Mouse (Mus musculus): Measurements from ENCODE around the gene Col6a5. TPM values are rescaled to one million over a fixed set of nuclear protein-coding genes. Genes with fewer than 3 reads are reported as not detected.

Col6a5 gene
- polyA plus RNA-seq (2016; fragmentation: Nextera tagmentation; extraction: Ambion mirVana), result 0.10 TPM in 1 of 2 replicates, not detected in the other

- Histone ChIP-seq H3K9me3 (replicated peaks) (no peaks in the 10 kb centered on the region), H3K27ac (no peak within 1 kb of the TSS), H3K36me3 (no peaks in the 10 kb centered on the region), H3K27me3 (ENCODE audit: low read depth, poor library complexity, severe bottlenecking) (peaks cover 17% of the 10 kb centered on the region), H3K4me1 (peaks cover 10% of the 10 kb centered on the region), H3K4me3 (no peak within 1 kb of the TSS)
- no peak for DNase-seq (ENCODE audit: low spot score)
- WGBS, result 13% methylated on average over 13 of the region's 13 CpGs
Measured at GRCm38 (mm10) chr9:105960533-105960932, at the start of gene Col6a5. Gene Col6a5 (minus strand): TSS chr9:105960643.

DNA sequence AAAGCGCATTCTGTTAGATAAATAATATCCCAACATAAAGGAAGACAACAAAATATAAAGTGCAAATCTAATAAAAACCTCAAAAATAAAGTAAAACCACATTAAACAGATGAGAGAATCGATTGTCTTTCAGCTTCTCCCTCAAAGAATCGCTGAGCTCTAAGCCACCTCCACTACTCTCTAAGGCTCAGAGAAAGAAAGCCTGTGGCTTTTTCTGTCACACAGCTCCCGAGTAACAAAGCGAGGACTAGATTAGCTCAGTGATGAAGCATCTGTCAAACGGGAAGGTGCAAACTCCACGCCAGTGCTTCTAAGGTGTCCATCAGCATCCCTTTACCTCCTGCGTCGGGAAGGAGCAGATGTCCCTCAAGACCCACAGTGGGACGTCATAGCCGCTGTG lies 37.5 kb upstream of the Col6a5 start:
- Histone ChIP-seq H3K27ac (no peak overlapping the region), H3K4me3 (no peak overlapping the region), H3K4me1 (no peaks in the 10 kb centered on the region), H3K27me3 (ENCODE audit: low read depth, poor library complexity, severe bottlenecking) (no peaks in the 10 kb centered on the region), H3K9me3 (replicated peaks) (no peaks in the 10 kb centered on the region), H3K36me3 (no peaks in the 10 kb centered on the region)
- DNase-seq (ENCODE audit: low spot score), result no peak
- 58% methylated on average over 11 of the region's 11 CpGs for WGBS

DNA sequence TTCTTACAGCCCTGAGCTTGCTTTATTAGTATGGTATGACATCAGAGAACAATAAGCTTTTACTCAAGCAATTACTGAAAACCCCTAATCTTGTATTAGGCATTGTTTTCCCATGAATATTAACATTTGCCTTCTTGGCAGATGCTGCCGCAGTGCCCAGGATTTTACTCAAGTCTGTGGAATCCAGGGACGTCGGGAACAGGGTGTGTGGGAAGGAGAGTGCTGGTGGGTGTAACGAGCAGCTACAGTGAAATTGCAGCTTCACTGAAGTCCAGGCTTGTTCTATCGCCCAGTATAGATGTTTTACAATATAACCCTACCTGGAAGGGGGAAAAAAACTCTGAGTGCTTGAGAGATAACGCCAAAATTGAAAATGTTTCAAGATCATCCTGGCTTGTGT lies 32.0 kb upstream of the Col6a5 start:
- Histone ChIP-seq H3K4me1 (no peaks in the 10 kb centered on the region), H3K9me3 (replicated peaks) (no peaks in the 10 kb centered on the region), H3K27ac (no peak overlapping the region), H3K4me3 (no peak overlapping the region), H3K36me3 (no peaks in the 10 kb centered on the region), H3K27me3 (ENCODE audit: low read depth, poor library complexity, severe bottlenecking) (no peaks in the 10 kb centered on the region)
- no peak for DNase-seq (ENCODE audit: low spot score)
- WGBS, result 84% methylated on average over 6 of the region's 6 CpGs

- DNase-seq (ENCODE audit: low spot score), result no peak
- no peaks in the 10 kb centered on the region for H3K36me3 ChIP-seq
- 0 out of 2 replicates have a peak, but pooled peaks cover 3% of the 10 kb centered on the region for H3K27me3 ChIP-seq (ENCODE audit: low read depth, poor library complexity, severe bottlenecking)
- no peak overlapping the region for H3K27ac ChIP-seq
- no peaks in the 10 kb centered on the region for H3K9me3 ChIP-seq (replicated peaks)
- 79% methylated on average over 6 of the region's 6 CpGs for WGBS
- no peaks in the 10 kb centered on the region for H3K4me1 ChIP-seq
- no peak overlapping the region for H3K4me3 ChIP-seq
Measured at GRCm38 (mm10) chr9:105990099-105990498, 29.7 kb upstream of the Col6a5 start.

- H3K4me1 ChIP-seq, result no peaks in the 10 kb centered on the region
- no peak for DNase-seq (ENCODE audit: low spot score)
- no peaks in the 10 kb centered on the region for H3K36me3 ChIP-seq
- 0 out of 2 replicates have a peak, but pooled peaks cover 3% of the 10 kb centered on the region for H3K27me3 ChIP-seq (ENCODE audit: low read depth, poor library complexity, severe bottlenecking)
- no peaks in the 10 kb centered on the region for H3K9me3 ChIP-seq (replicated peaks)
- 91% methylated on average over 6 of the region's 6 CpGs for WGBS
- H3K27ac ChIP-seq, result no peak overlapping the region
- no peak overlapping the region for H3K4me3 ChIP-seq
Measured at GRCm38 (mm10) chr9:105989468-105989867, 29.0 kb upstream of the Col6a5 start.

DNA sequence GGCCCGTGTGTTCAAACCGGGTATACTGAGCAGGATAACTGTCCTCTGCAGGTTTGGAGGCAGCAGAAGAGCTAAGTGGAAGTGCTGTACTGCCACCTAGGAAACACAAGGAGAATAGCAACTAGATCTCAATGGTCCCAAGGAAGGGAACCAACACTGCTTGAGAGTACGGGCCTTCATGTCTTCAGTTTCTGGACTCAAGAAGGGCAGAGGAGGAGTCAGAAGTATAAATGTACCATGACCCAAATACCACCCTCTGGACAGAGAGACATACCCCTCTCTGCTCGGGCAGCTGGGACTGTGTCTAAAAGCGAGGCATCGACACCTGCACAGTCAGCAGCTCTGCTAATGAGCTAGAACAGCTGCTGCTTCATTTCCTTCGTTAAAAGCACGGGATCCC lies 27.7 kb upstream of the Col6a5 start:
- Histone ChIP-seq H3K36me3 (no peaks in the 10 kb centered on the region), H3K4me3 (no peak overlapping the region), H3K27me3 (ENCODE audit: low read depth, poor library complexity, severe bottlenecking) (0 out of 2 replicates have a peak, but pooled peaks cover 3% of the 10 kb centered on the region), H3K4me1 (no peaks in the 10 kb centered on the region), H3K27ac (no peak overlapping the region), H3K9me3 (replicated peaks) (no peaks in the 10 kb centered on the region)
- DNase-seq (ENCODE audit: low spot score), result no peak
- WGBS, result 76% methylated on average over 8 of the region's 8 CpGs

DNA sequence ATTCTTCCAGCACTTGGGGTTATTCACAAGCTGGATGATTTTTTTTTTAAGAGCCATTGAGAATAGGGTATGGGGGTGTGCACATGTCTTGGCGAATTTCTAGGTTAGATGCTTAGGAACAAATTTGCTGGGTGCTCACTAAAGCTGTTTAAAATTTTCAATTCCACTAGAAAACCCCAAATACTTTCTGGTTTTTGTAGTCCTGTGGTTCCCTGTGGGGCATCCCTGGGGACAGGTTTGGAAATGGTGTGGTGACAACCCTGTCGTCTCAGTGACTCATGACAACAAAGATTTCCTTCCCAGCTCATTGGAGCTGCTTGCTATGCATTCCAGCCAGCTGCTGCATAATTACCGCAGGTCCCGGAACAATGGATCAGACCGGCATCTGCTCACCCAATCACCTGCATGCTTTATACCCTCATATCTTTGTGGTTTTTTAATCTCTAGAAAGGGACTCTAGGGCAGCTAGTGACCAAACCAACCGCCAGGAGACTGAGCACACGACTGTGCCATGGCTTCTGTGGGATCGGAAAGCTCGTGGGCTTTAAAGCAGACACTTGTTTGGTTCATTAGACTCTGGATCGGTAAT lies 24.6 kb upstream of the Col6a5 start:
- DNase-seq (ENCODE audit: low spot score), result no peak
- WGBS, result 49% methylated on average over 10 of the region's 10 CpGs
- no peak overlapping the region for H3K27ac ChIP-seq

DNA sequence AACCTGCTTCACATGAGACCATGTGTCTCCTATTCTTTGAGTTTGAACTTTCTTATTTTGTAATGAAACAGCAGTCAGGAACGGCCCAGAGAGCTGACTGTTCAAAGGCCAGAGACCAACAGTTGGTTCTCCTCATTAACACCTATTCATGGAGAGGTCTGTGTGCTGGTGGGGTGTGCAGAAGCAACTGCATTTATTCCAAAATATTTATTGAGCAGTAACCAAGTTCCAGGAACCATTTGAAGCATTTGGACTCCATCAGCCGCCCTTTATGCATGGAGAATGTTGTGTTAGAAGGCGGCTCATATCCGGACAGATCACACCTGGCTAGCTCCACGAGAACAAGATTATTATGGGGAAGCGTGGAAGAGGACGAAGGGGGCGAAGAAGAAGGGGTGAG lies 18.0 kb upstream of the Col6a5 start:
- WGBS, result 95% methylated on average over 8 of the region's 8 CpGs
- Histone ChIP-seq H3K27me3 (ENCODE audit: low read depth, poor library complexity, severe bottlenecking) (peaks cover 28% of the 10 kb centered on the region), H3K36me3 (no peaks in the 10 kb centered on the region), H3K4me1 (peaks cover 10% of the 10 kb centered on the region; the same call in 1 of the 2 replicates), H3K4me3 (no peak overlapping the region), H3K27ac (no peak overlapping the region), H3K9me3 (replicated peaks) (no peaks in the 10 kb centered on the region)
- DNase-seq (ENCODE audit: low spot score), result no peak

More for the DNA sequence above, 24.6 kb upstream of the Col6a5 start:
- Histone ChIP-seq H3K27me3 (ENCODE audit: low read depth, poor library complexity, severe bottlenecking) (0 out of 2 replicates have a peak, but pooled peaks cover 3% of the 10 kb centered on the region), H3K4me3 (no peak overlapping the region), H3K4me1 (peaks cover 10% of the 10 kb centered on the region; the same call in 1 of the 2 replicates), H3K36me3 (no peaks in the 10 kb centered on the region), H3K9me3 (replicated peaks) (no peaks in the 10 kb centered on the region)

- H3K4me3 ChIP-seq, result no peak overlapping the region
- no peaks in the 10 kb centered on the region for H3K36me3 ChIP-seq
- no peak for DNase-seq (ENCODE audit: low spot score)
- 12% methylated on average over 13 of the region's 13 CpGs for WGBS
- H3K27ac ChIP-seq, result no peak overlapping the region
- H3K4me1 ChIP-seq, result peaks cover 10% of the 10 kb centered on the region; the same call in 1 of the 2 replicates
- no peaks in the 10 kb centered on the region for H3K9me3 ChIP-seq (replicated peaks)
- H3K27me3 ChIP-seq (ENCODE audit: low read depth, poor library complexity, severe bottlenecking), result peaks cover 28% of the 10 kb centered on the region
Measured at GRCm38 (mm10) chr9:105976871-105977270, 16.4 kb upstream of the Col6a5 start.

GRCm38 (mm10) chr9:105976314-105976713 lies 15.9 kb upstream of the Col6a5 start:
- Histone ChIP-seq H3K9me3 (replicated peaks) (no peaks in the 10 kb centered on the region), H3K4me1 (peaks cover 10% of the 10 kb centered on the region; the same call in 1 of the 2 replicates), H3K4me3 (no peak overlapping the region), H3K36me3 (no peaks in the 10 kb centered on the region), H3K27ac (no peak overlapping the region), H3K27me3 (ENCODE audit: low read depth, poor library complexity, severe bottlenecking) (peaks cover 28% of the 10 kb centered on the region)
- DNase-seq (ENCODE audit: low spot score), result no peak
- 46% methylated on average over 6 of the region's 6 CpGs for whole genome bisulfite sequencing

DNA sequence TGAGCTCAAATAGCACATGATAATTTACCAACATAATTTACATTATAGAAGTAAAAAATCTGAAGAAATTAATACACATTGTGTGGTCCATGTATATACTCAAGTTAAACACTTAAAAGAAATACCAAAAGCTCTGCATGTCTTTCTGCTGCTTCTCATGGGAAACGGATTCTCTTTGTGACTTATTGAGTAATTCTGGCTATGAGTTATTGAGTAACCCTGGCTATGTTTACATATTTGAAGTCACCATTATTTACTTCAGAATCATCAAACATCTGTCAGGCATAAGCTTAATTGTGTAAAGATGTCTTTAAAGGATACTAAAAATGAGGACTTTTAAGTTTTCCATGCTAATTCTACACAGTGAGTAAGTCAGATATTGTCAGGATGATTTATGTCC lies 13.3 kb upstream of the Col6a5 start:
- no peak for DNase-seq (ENCODE audit: low spot score)
- H3K9me3 ChIP-seq (replicated peaks), result no peaks in the 10 kb centered on the region
- 88% methylated on average over 1 of the region's 1 CpGs for WGBS
- H3K4me1 ChIP-seq, result no peaks in the 10 kb centered on the region
- H3K27ac ChIP-seq, result no peak overlapping the region
- peaks cover 28% of the 10 kb centered on the region for H3K27me3 ChIP-seq (ENCODE audit: low read depth, poor library complexity, severe bottlenecking)
- no peaks in the 10 kb centered on the region for H3K36me3 ChIP-seq
- no peak overlapping the region for H3K4me3 ChIP-seq

DNA sequence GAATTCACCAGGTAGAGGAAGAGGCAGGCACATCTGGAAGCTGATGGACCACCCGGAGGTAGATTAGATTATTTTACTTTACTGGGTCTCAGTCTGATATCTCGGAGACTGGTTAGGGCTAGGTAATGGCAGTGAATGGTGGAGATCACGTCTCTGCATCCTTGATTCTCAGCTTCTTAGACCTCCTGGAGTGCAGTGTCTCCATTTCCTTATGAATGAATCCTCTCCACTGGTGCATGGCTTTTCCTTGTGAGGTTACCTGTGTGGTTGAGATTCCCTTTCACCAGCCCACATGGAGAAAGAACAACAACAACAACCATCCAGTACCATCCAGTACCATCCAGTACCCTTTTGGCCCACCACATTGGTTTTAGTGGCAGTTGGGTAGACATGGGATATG lies 11.6 kb upstream of the Col6a5 start:
- Histone ChIP-seq H3K27ac (no peak overlapping the region), H3K9me3 (replicated peaks) (no peaks in the 10 kb centered on the region), H3K36me3 (no peaks in the 10 kb centered on the region), H3K27me3 (ENCODE audit: low read depth, poor library complexity, severe bottlenecking) (peaks cover 16% of the 10 kb centered on the region), H3K4me3 (no peak overlapping the region), H3K4me1 (no peaks in the 10 kb centered on the region)
- 89% methylated on average over 3 of the region's 3 CpGs for WGBS
- no peak for DNase-seq (ENCODE audit: low spot score)

DNA sequence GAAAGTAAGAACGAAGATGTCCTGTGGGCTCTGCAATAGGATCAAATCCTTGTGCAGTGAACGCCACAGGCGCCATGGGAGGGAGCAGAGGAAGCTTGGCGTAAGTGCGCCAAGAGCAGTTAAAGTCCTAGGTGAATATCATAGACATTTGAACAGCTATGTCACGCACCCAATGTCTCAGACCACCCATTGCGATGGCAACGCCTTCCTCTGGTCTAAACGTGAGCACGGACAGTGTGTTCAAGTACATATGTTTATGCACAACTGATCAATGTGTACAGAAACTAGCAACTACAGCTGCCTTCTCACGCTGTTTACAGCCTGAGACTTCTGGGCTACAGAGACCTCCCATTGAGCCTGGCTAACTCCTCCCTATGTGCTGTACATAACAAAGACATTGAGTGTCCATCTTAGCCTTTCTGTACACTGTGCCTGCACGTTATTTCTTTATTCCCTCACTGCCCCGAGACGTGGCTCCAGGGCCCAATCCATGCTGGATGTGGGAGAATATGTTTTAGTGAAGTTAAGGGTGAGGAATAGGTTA lies 11.0 kb upstream of the Col6a5 start:
- Histone ChIP-seq H3K9me3 (replicated peaks) (no peaks in the 10 kb centered on the region), H3K36me3 (no peaks in the 10 kb centered on the region), H3K4me3 (no peak overlapping the region), H3K4me1 (no peaks in the 10 kb centered on the region), H3K27ac (no peak overlapping the region), H3K27me3 (ENCODE audit: low read depth, poor library complexity, severe bottlenecking) (peaks cover 10% of the 10 kb centered on the region)
- no peak for DNase-seq (ENCODE audit: low spot score)
- WGBS, result 92% methylated on average over 14 of the region's 14 CpGs

Data from limb, embryonic 10.5 days (tissue).